Mouse (Mus musculus) erythroblast, adult 5-6 weeks (primary cell): ENCODE data around the gene Mrpl54. TPM values are rescaled to one million over a fixed set of nuclear protein-coding genes. Genes with fewer than 3 reads are reported as not detected.
A peak's percentile ranks its signal among the peaks of the same experiment; 100 is the strongest.
"Not testable (repeated sequence)": the region's sequence is repeated elsewhere in the genome, so short reads cannot be mapped to it uniquely, and the experiment has no call there.

Source experiments
- ATAC-seq: replicated peaks from 2 replicates; pipeline ENCODE4 v1.8.0; 2016; ENCODE audit warnings: moderate number of reproducible peaks, mild to moderate bottlenecking, moderate TSS enrichment, inconsistent platforms; ENCODE audit not compliant: poor library complexity, low FRiP score, severe bottlenecking
- total RNA-seq, 2 experiments: library from RNA; stranded (forward) in 1 of 2; stranded (reverse) in 1 of 2; fragments of 150-400 nt in 1 of 2; fragments of 200-764, 138-1000 nt in 1 of 2; gene quantifications; 2 replicates each; pipeline versions ENCODE4 v1.2.3 to v1.2.4; 2015 to 2017; ENCODE audit warnings: low replicate concordance in 2 of 2

The Mrpl54 gene
- total RNA-seq, 2 experiments from 2014 or later: 36.6 to 56.3 TPM

DNA sequence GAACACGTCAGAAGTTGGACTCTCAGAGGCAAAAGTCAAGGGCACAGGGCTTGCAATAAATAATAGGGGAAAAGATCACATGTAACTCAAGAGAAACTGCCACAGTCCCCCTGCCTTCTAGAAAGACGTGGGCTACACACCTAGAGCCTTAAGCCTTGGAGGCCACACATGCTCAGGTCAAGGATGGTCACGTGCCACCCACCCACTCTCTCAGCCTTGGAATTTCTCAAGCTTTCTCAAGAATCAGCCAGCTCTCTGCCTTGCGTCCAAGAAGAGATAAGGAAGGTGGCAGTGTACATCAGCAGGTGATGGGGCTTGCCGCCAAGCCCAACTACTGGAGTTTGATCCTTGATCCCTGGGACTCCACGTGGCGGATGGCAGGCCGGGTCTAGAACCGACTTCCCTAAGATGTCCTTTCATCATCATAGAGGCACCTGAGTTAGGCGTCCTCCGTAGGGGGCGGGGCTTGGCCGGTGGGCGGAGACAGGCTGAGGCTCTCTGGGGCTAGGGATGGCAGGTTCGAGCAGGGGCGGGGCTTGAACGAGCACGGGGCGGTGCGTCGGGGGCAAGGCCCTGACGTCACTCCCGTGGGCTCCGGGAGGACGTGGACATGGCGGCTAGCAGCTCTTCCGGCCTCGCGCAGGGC, 34.0 kb downstream of the Mrpl54 start, which contains the start of gene Zfr2:
TSS of gene Zfr2 (plus strand) at position 576 of the 646 bp plus-strand sequence.
- peak; percentile 64 for ATAC-seq

DNA sequence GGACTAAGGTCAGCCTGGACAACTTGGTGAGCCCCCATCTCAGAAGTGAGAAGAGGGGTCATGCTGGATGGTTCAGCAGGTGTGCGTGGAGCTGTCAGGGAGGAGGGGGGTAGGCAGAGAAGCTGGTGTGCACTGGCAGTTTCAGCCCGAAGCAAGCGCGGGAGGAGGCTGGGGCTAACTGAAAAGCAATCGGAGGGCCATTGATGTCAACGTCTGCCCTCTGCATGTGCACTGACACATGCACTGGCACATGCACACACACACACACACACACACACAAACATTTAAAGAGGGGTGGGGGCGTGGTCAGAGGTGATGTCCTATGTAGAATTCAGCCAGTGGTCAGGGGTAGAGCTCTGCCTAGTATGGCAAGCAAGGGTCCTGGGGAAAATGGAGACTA, 35.3 kb downstream of the Mrpl54 start:
- ATAC-seq: no peak

DNA sequence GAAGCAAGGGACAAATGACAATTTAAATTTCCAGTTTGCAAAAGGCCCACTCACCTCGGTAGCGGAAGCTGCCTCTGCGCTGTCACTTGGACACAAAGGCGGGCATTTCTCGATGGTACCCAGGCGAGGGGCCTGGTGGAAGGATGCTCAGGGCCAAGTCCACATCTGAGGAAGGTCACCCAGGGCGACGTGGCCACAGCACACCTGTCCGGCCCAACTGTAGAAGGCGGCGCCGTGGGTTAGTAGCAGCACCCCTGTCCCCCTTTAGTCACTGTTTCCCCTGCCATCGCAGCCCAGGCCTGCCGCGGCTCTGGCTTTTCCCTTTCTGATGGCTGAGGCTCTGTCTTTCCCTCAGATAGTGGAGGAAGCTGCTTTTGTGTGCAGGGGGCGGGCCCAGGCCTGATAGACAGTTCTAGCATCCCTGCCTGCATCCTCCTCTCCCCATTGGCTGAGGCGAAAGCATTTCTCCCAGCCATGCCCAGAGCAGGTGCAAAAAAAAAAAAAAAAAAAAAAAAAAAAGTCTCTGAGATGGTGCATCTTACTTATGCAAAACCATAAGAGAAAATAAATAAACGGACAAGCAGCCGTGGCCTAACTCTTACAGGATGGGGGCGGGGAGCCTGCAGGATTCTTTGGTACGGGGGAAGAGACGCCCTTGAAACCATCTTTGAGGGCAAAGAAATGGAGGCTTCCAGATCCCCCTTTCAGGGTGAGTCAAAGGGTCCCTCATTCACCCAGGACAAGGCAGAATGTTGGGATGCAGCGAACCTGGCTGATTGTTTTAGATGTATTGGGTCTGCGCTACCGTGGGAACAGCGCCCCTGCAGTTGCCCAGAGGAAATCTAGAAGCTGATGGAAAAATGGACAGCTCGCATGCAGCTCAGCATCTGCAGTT, 36.0 kb downstream of the Mrpl54 start, which contains the start of gene Atcay:
TSS of gene Atcay (minus strand) at position 396 of the 895 bp plus-strand sequence.
- no peak for ATAC-seq

DNA sequence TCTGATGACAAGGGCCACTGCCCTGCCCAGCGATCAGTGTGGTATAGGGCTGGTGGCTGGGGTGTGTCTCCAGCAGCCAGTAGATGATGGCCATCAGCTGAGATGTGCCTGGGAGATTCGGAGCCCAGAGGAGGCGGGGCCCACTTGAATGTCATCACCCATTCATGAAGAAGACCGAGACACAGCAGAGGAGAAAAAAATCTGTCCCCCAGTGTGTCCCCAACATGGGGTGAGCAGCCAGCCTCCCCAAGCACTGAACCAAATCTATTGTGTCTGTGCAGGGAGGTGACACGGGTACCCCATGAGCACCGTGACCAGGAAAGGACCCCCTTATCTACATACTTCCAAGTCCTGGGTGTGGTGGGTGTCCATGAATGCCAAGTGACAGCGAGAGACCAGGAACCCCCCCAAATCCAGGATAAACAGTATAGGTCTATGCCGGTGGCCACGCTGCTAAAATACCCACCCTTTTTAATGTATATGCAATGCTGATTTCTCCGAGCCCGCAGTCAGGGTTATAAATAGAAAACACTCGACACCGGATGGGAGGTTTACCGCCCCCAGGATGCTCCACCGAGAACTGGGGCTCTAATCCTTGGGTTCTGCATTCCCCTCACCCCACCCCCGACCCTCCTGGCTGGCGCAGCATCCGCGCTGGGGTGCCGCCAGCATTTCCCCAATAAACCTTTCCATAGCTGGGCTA, 36.8 kb downstream of the Mrpl54 start:
- no peak for ATAC-seq

DNA sequence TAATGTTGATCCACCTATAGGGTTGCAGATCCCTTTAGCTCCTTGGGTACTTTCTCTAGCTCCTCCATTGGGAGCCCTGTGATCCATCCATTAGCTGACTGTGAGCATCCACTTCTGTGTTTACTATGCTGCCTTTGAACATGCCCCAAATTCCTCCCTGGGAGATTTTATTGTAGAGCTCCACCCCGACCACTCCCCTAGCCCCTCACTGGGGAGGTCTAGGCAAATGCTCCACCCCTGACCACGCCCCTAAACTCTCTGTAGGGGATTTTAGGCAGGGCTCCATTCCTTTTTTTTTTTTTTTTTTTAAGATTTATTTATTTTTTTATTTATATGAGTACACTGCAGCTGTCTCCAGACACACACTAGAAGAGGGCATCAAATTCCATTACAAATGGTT, 43.0 kb downstream of the Mrpl54 start:
- not testable (repeated sequence) for ATAC-seq

DNA sequence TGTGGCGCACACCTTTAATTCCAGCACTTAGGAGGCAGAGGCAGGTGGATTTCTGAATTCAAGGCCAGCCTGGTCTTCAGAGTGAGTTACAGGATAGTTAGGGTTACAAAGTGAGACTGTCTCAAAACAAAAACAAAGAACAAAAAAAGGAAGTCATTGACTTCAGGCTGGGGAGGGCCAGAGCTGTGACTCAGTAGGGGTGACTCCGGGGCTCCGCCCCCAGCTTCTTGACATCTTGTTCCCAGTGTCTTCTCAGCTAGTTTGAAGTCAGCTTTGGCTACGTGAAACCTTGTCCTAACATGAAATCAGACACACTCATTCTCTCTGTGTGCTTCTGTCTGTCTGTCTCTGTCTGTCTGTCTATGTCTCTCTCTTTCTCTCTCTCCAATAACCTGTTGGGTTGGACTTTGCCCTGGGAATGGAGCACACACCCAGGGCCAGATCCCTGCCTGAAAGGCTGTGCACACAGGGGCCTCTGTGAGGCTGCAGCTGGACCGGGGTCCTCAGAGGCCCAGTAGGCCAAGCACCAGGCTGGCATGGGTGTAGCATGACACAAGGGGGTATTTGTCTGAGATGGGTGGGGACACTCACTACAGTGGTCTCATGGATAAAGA, 45.2 kb downstream of the Mrpl54 start:
- ATAC-seq: no peak

DNA sequence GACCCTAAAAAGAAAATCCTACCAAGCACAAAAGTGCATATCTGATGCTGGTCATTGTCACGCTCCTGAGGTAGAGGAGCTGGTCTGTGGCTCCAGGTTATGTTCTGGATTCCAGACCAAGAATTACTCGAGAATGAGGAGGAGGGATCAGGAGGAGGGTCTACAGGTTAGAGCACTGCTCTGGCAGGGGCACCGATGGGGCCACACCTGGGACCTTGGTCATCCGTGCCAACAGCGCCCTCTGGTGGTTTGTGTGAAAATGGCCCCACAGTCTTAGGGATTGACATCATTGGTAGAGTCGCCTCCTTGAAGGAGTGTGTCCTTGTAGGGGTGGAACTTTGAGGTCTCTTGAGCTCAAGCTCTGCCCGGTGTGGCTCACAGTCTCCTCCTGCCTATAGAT, 48.8 kb downstream of the Mrpl54 start:
- peak; percentile 72 for ATAC-seq

DNA sequence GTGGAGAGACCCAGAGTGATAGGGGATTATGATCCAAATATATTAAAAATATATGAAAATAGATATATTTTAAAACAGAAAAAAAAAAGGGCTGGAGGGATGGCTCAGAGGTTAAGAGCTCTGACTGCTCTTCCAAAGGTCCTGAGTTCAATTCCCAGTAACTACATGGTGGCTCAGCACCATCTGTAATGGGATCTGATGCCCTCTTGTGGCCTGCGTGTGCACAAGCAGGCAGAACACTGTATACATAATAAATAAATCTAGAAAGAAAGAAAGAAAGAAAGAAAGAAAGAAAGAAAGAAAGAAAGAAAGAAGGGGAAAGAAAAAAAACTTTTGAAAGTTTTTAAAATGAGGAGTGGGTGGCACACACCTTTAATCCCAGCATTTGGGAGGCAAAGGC, 49.5 kb downstream of the Mrpl54 start:
- not testable (repeated sequence) for ATAC-seq

DNA sequence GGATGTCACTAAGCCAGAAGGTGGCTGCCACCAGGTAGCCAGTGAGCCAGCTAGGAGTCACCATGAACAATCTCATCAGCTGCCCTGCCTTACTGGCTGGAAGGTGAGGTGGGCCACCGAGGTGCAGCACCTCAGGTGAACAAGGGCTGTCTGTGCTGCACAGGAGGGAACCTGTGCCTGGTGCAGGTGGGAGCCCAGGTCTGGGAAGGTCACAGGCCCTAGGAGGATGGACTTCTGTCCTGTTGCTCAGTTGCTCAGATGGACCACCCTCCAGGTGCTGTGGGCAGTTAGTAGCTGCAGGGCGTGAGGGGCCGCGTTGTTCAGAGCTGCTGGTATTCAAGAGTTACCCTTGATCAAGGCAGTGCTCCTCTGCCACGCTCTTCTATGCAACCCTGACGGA, 49.9 kb downstream of the Mrpl54 start:
- no peak for ATAC-seq

DNA sequence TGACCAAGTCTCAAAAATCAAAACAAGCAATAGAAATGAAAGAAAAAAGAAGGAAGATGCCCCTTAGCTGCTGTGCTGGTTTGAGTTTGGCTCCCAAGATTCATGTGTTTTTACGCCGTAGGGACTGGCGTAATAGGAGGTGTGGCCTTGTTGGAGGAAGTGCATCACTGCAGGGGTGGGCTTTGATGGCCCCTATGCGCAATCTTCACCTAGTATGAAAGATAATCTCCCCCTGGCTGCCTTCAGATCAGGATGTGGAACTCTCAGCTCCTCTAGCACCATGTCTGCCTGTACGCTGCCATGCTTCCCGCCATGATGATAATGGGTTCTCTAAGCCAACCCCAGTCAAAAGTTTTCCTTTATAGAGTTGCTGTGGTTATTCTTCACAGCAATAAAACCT, 50.5 kb downstream of the Mrpl54 start:
- no peak for ATAC-seq

Other genes with a start within 250 kb of the Mrpl54 start
Only the 30 nearest of the 33 such genes appear.
- gene Sgta, start 206.8 kb downstream of the Mrpl54 start, total RNA-seq (2015; ENCODE audit: low replicate concordance): 6.7 and 20.3 TPM in 2 replicates
- gene Sgta, start 206.8 kb downstream of the Mrpl54 start, total RNA-seq (2017; ENCODE audit: low replicate concordance): 14.8 and 18.1 TPM in 2 replicates
- gene Thop1, start 196.9 kb downstream of the Mrpl54 start, total RNA-seq (2015; ENCODE audit: low replicate concordance): 1.9 TPM in 1 of 2 replicates, not detected in the other
- gene Thop1, start 196.9 kb downstream of the Mrpl54 start, total RNA-seq (2017; ENCODE audit: low replicate concordance): 3.1 and 4.1 TPM in 2 replicates
- gene Creb3l3, start 168.1 kb downstream of the Mrpl54 start, total RNA-seq (2015; ENCODE audit: low replicate concordance): not detected in 2 replicates
- gene Creb3l3, start 168.1 kb downstream of the Mrpl54 start, total RNA-seq (2017; ENCODE audit: low replicate concordance): not detected in 2 replicates
- gene Map2k2, start 161.0 kb downstream of the Mrpl54 start, total RNA-seq (2015; ENCODE audit: low replicate concordance): 22.2 and 31.5 TPM in 2 replicates
- gene Map2k2, start 161.0 kb downstream of the Mrpl54 start, total RNA-seq (2017; ENCODE audit: low replicate concordance): 34.2 and 49.9 TPM in 2 replicates
- 11.5 and 13.2 TPM in 2 replicates for gene Zbtb7a, start 131.7 kb downstream of the Mrpl54 start, total RNA-seq (2015; ENCODE audit: low replicate concordance)
- 10.1 and 14.2 TPM in 2 replicates for gene Zbtb7a, start 131.7 kb downstream of the Mrpl54 start, total RNA-seq (2017; ENCODE audit: low replicate concordance)
- gene Pias4, start 99.0 kb downstream of the Mrpl54 start, total RNA-seq (2015; ENCODE audit: low replicate concordance): 4.4 and 11.3 TPM in 2 replicates
- gene Pias4, start 99.0 kb downstream of the Mrpl54 start, total RNA-seq (2017; ENCODE audit: low replicate concordance): 12.3 and 19.3 TPM in 2 replicates
- gene Eef2, start 90.3 kb downstream of the Mrpl54 start, total RNA-seq (2015; ENCODE audit: low replicate concordance): 227 and 267 TPM in 2 replicates
- gene Eef2, start 90.3 kb downstream of the Mrpl54 start, total RNA-seq (2017; ENCODE audit: low replicate concordance): 388 and 458 TPM in 2 replicates
- 3.3 and 7.3 TPM in 2 replicates for gene Dapk3, start 83.9 kb downstream of the Mrpl54 start, total RNA-seq (2015; ENCODE audit: low replicate concordance)
- 10.8 and 11.8 TPM in 2 replicates for gene Dapk3, start 83.9 kb downstream of the Mrpl54 start, total RNA-seq (2017; ENCODE audit: low replicate concordance)
- gene 4930442H23Rik, start 83.1 kb downstream of the Mrpl54 start, total RNA-seq (2015; ENCODE audit: low replicate concordance): not detected in 2 replicates
- gene 4930442H23Rik, start 83.1 kb downstream of the Mrpl54 start, total RNA-seq (2017; ENCODE audit: low replicate concordance): not detected in 2 replicates
- not detected in 2 replicates for gene Nmrk2, start 64.9 kb downstream of the Mrpl54 start, total RNA-seq (2015; ENCODE audit: low replicate concordance)
- gene Nmrk2, start 64.9 kb downstream of the Mrpl54 start, total RNA-seq (2017; ENCODE audit: low replicate concordance): not detected in 2 replicates
- gene Atcay, start 36.1 kb downstream of the Mrpl54 start, total RNA-seq (2015; ENCODE audit: low replicate concordance): not detected in 2 replicates
- gene Atcay, start 36.1 kb downstream of the Mrpl54 start, total RNA-seq (2017; ENCODE audit: low replicate concordance): not detected in 2 replicates
- gene Zfr2, start 33.8 kb downstream of the Mrpl54 start, total RNA-seq (2015; ENCODE audit: low replicate concordance): not detected in 2 replicates
- not detected in 2 replicates for gene Zfr2, start 33.8 kb downstream of the Mrpl54 start, total RNA-seq (2017; ENCODE audit: low replicate concordance)
- 0.42 and 0.96 TPM in 2 replicates for gene Matk, start 14.0 kb downstream of the Mrpl54 start, total RNA-seq (2015; ENCODE audit: low replicate concordance)
- gene Matk, start 14.0 kb downstream of the Mrpl54 start, total RNA-seq (2017; ENCODE audit: low replicate concordance): 4.3 TPM in 2 replicates
- gene Apba3, start within 50 bp of the Mrpl54 start, total RNA-seq (2015; ENCODE audit: low replicate concordance): 3.3 and 4.4 TPM in 2 replicates
- gene Apba3, start within 50 bp of the Mrpl54 start, total RNA-seq (2017; ENCODE audit: low replicate concordance): 4.3 and 10.8 TPM in 2 replicates
- gene Tjp3, start 24.6 kb upstream of the Mrpl54 start, total RNA-seq (2015; ENCODE audit: low replicate concordance): 3.3 TPM in 1 of 2 replicates, not detected in the other
- gene Tjp3, start 24.6 kb upstream of the Mrpl54 start, total RNA-seq (2017; ENCODE audit: low replicate concordance): 0.60 and 1.7 TPM in 2 replicates
- 9.6 and 11.3 TPM in 2 replicates for gene Pip5k1c, start 26.0 kb upstream of the Mrpl54 start, total RNA-seq (2015; ENCODE audit: low replicate concordance)
- gene Pip5k1c, start 26.0 kb upstream of the Mrpl54 start, total RNA-seq (2017; ENCODE audit: low replicate concordance): 10.8 and 11.3 TPM in 2 replicates
- 5.6 and 6.1 TPM in 2 replicates for gene Cactin, start 54.2 kb upstream of the Mrpl54 start, total RNA-seq (2015; ENCODE audit: low replicate concordance)
- 18.0 and 27.7 TPM in 2 replicates for gene Cactin, start 54.2 kb upstream of the Mrpl54 start, total RNA-seq (2017; ENCODE audit: low replicate concordance)
- gene Tbxa2r, start 61.8 kb upstream of the Mrpl54 start, total RNA-seq (2015; ENCODE audit: low replicate concordance): not detected in 2 replicates
- gene Tbxa2r, start 61.8 kb upstream of the Mrpl54 start, total RNA-seq (2017; ENCODE audit: low replicate concordance): not detected in 2 replicates
- not detected in 2 replicates for gene Gipc3, start 76.3 kb upstream of the Mrpl54 start, total RNA-seq (2015; ENCODE audit: low replicate concordance)
- not detected in 2 replicates for gene Gipc3, start 76.3 kb upstream of the Mrpl54 start, total RNA-seq (2017; ENCODE audit: low replicate concordance)
- 9.2 and 14.6 TPM in 2 replicates for gene Hmg20b, start 83.5 kb upstream of the Mrpl54 start, total RNA-seq (2015; ENCODE audit: low replicate concordance)
- gene Hmg20b, start 83.5 kb upstream of the Mrpl54 start, total RNA-seq (2017; ENCODE audit: low replicate concordance): 14.1 and 30.2 TPM in 2 replicates
- 1.9 and 2.5 TPM in 2 replicates for gene Mfsd12, start 90.6 kb upstream of the Mrpl54 start, total RNA-seq (2015; ENCODE audit: low replicate concordance)
- gene Mfsd12, start 90.6 kb upstream of the Mrpl54 start, total RNA-seq (2017; ENCODE audit: low replicate concordance): 8.7 and 10.6 TPM in 2 replicates
- 15.6 and 27.0 TPM in 2 replicates for gene 4930404N11Rik, start 98.9 kb upstream of the Mrpl54 start, total RNA-seq (2015; ENCODE audit: low replicate concordance)
- 35.7 and 41.5 TPM in 2 replicates for gene 4930404N11Rik, start 98.9 kb upstream of the Mrpl54 start, total RNA-seq (2017; ENCODE audit: low replicate concordance)
- gene Fzr1, start 111.6 kb upstream of the Mrpl54 start, total RNA-seq (2015; ENCODE audit: low replicate concordance): 286 and 325 TPM in 2 replicates
- 463 and 486 TPM in 2 replicates for gene Fzr1, start 111.6 kb upstream of the Mrpl54 start, total RNA-seq (2017; ENCODE audit: low replicate concordance)
- gene Dohh, start 117.5 kb upstream of the Mrpl54 start, total RNA-seq (2015; ENCODE audit: low replicate concordance): 10.4 and 11.7 TPM in 2 replicates
- gene Dohh, start 117.5 kb upstream of the Mrpl54 start, total RNA-seq (2017; ENCODE audit: low replicate concordance): 32.5 and 33.7 TPM in 2 replicates
- 2.5 and 3.7 TPM in 2 replicates for gene Gm48551, start 117.5 kb upstream of the Mrpl54 start, total RNA-seq (2015; ENCODE audit: low replicate concordance)
- 1.3 TPM in 1 of 2 replicates, not detected in the other for gene Gm48551, start 117.5 kb upstream of the Mrpl54 start, total RNA-seq (2017; ENCODE audit: low replicate concordance)
- gene Gm48552, start 122.1 kb upstream of the Mrpl54 start, total RNA-seq (2015; ENCODE audit: low replicate concordance): not detected in 2 replicates
- gene Gm48552, start 122.1 kb upstream of the Mrpl54 start, total RNA-seq (2017; ENCODE audit: low replicate concordance): 5.6 TPM in 1 of 2 replicates, not detected in the other
- gene Smim24, start 126.1 kb upstream of the Mrpl54 start, total RNA-seq (2015; ENCODE audit: low replicate concordance): 5.4 TPM in 1 of 2 replicates, not detected in the other
- 1.8 and 3.8 TPM in 2 replicates for gene Smim24, start 126.1 kb upstream of the Mrpl54 start, total RNA-seq (2017; ENCODE audit: low replicate concordance)
- gene Nfic, start 188.7 kb upstream of the Mrpl54 start, total RNA-seq (2015; ENCODE audit: low replicate concordance): 13.4 and 23.8 TPM in 2 replicates
- gene Nfic, start 188.7 kb upstream of the Mrpl54 start, total RNA-seq (2017; ENCODE audit: low replicate concordance): 0.84 and 8.2 TPM in 2 replicates
- gene Celf5, start 215.8 kb upstream of the Mrpl54 start, total RNA-seq (2015; ENCODE audit: low replicate concordance): not detected in 2 replicates
- gene Celf5, start 215.8 kb upstream of the Mrpl54 start, total RNA-seq (2017; ENCODE audit: low replicate concordance): 0.68 TPM in 1 of 2 replicates, not detected in the other
- 8.1 and 46.4 TPM in 2 replicates for gene Ncln, start 229.5 kb upstream of the Mrpl54 start, total RNA-seq (2015; ENCODE audit: low replicate concordance)
- gene Ncln, start 229.5 kb upstream of the Mrpl54 start, total RNA-seq (2017; ENCODE audit: low replicate concordance): 10.8 and 12.8 TPM in 2 replicates